Mouse (Mus musculus): Measurements from ENCODE around the gene Wnt5a. TPM values are rescaled to one million over a fixed set of nuclear protein-coding genes. Genes with fewer than 3 reads are reported as not detected.

Wnt5a gene
- polyA plus RNA-seq (2016; fragmentation: Nextera tagmentation; extraction: Ambion mirVana), result 19.3 and 22.5 TPM in 2 replicates

DNA sequence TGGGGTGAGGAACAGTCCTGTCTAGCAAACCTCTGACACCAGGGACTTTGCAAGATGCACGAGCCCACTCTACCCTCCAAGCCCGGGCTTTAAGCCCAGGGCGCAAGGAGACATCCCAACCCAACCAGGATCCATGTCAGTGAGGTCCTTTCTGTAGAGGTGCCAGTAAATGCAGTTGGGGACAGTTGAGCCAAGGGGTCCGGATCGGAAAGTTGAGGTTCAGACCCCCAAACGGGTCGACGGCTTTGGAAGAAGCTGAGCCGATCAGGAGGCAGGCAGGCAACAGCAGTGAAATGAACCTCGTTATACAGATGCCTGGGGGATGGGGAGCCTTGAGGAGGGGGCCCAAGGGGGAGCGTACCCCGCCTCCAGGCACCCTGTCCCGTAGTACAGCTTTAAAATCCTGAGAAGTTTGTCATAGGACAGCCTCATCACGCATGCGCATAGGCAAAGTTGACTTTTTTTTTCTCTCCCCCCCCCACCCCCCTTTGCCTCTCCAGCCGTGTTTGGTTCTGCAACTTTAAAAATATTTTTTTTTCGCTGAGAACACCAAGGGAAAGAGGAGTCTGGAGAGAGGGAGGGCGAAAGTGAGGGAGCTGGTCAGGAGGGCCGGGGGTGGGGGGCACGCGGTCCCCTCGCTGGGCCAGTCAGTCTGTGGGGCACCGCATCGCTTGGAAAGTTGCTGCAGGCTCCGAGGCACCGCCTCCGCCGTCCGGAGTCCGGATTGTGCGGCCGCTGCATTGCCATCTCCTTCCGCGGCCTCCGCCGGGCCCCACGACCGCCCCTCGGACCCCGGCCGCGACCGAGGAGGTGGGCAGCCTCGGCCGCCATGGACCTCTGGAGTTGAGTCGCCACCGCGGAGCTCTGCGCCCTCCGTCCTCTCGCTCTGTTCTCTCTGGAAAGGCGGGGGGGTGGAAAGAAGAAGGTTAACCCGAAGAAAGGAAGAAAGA is at the start of gene Wnt5a:
Wnt5a (plus strand) TSS at position 650 of the 950 bp plus-strand sequence.
- H3K27me3 ChIP-seq, result peaks cover 80% of the 10 kb centered on the region
- peaks cover 21% of the 10 kb centered on the region for H3K4me1 ChIP-seq

DNA sequence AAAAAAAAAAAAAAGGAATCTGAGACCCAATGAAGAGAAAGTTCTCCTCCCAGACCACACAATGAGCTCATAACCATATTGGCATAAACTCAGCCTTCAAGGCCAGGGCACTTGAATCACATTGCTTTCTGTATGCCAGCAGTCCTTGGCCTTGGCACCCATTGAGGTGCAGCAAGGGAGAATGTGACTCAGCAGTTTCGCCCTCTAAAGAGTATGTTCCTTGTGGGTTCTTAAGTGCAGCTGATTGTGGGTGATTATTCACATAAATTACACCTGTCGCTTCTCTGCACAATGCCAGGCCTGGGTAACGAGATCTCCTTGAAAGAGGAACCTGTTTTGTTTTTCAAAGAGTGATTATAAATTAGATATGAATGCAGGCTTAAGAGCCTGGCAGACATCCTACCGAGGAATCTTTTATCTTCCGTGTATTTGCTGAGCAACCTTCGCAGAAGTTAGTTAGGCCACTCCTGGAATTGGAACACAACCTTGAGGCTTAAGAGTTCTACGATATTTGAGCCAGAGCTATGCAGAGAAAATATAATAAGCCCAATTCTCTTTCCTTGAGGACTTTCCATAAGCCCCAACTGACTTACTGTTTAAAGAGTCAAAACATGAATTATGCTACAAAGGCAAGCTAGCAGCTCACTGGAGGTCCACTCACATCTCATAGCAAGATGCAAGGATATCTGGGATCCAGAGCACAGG is 48.0 kb upstream of the Wnt5a start:
- Histone ChIP-seq H3K4me3 (no peak overlapping the region), H3K4me1 (peaks cover 7% of the 10 kb centered on the region), H3K9ac (replicated peaks) (no peak overlapping the region), H3K4me2 (replicated peaks) (no peak overlapping the region), H3K36me3 (no peaks in the 10 kb centered on the region), H3K27me3 (peaks cover 36% of the 10 kb centered on the region), H3K9me3 (no peaks in the 10 kb centered on the region), H3K27ac (replicated peaks) (no peak overlapping the region)
- WGBS, result 84% methylated on average over 7 of the region's 7 CpGs
- no peak for ATAC-seq (ENCODE audit: low FRiP score, low read depth)

More for the DNA sequence above, at the start of gene Wnt5a:
- peak within 1 kb of the TSS; percentile 61 for H3K9ac ChIP-seq (replicated peaks)
- peak within 1 kb of the TSS; percentile 91 for H3K4me2 ChIP-seq (replicated peaks)
- WGBS, result 2% methylated on average over 53 of the region's 53 CpGs
- peak; percentile 47 for ATAC-seq (ENCODE audit: low FRiP score, low read depth)
- H3K36me3 ChIP-seq, result no peaks in the 10 kb centered on the region
- no peaks in the 10 kb centered on the region for H3K9me3 ChIP-seq
- peak within 1 kb of the TSS; percentile 52 for H3K4me3 ChIP-seq
- H3K27ac ChIP-seq (replicated peaks), result peak within 1 kb of the TSS; percentile 80

DNA sequence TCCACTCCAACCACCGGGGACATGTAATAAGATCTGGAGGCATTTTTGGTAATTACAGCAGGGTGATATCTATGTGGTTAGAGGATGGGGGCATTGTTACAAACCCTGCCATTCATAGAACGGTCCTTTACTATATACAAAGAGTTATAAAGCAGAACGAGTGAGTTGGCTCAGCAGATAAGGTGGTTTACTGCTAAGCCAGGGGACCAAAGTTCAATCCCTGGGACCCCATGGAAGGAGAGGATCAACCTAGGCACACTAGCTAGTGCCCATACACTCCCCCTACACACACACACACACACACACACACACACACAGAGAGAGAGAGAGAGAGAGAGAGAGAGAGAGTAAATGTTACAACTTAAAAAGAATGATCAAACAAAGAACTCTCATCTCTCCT is 47.1 kb upstream of the Wnt5a start:
- peaks cover 42% of the 10 kb centered on the region for H3K27me3 ChIP-seq
- no peaks in the 10 kb centered on the region for H3K4me1 ChIP-seq
- no peak overlapping the region for H3K27ac ChIP-seq (replicated peaks)
- ATAC-seq (ENCODE audit: low FRiP score, low read depth), result no peak
- H3K4me2 ChIP-seq (replicated peaks), result no peak overlapping the region
- no peak overlapping the region for H3K9ac ChIP-seq (replicated peaks)
- no peaks in the 10 kb centered on the region for H3K9me3 ChIP-seq
- H3K36me3 ChIP-seq, result no peaks in the 10 kb centered on the region
- H3K4me3 ChIP-seq, result no peak overlapping the region
- WGBS, result 91% methylated on average over 3 of the region's 3 CpGs

DNA sequence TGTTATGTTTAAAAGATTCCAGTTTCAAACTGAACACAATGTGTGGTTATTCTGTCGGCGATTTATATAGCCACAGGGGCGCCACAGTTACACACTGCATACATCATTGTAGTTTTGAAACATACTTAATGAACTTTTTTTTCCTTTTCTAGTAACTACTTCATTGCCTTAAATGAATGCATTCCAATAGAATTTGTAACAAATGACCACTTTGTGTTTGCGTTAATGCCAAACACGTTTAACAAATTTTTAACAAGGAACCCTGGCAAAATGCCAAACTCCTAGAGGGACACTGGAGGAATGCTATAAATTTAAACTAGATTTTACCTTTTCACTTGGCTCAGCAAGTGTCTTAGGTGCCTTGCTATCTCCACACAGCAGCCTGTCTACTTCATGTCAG is 36.6 kb upstream of the Wnt5a start:
- peaks cover 21% of the 10 kb centered on the region; the same call in 1 of the 2 replicates for H3K27me3 ChIP-seq
- no peak for ATAC-seq (ENCODE audit: low FRiP score, low read depth)
- H3K4me3 ChIP-seq, result no peak overlapping the region
- no peak overlapping the region for H3K27ac ChIP-seq (replicated peaks)
- H3K9ac ChIP-seq (replicated peaks), result no peak overlapping the region
- H3K9me3 ChIP-seq, result no peaks in the 10 kb centered on the region
- peaks cover 6% of the 10 kb centered on the region for H3K4me1 ChIP-seq
- WGBS, result 84% methylated on average over 5 of the region's 5 CpGs
- no peaks in the 10 kb centered on the region for H3K36me3 ChIP-seq
- H3K4me2 ChIP-seq (replicated peaks), result no peak overlapping the region

DNA sequence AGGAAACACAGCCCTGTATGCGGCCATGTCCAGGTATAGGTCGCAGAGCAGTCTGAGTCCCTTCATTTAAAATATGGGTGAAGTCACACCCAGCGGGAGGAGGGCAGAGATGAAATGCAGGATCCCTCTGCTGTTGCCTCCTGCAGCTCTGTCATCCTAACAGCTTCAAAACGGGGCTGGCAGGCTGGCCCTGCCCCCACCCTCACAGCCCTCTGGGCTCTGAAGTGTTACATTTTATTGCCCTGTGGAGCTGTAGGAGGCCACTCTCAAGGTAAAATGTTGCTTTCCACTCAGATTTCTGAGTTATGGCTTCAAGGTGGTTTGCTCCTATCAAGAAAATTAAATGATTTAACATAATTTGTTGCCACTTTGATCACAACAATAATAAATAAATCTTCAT is 34.9 kb upstream of the Wnt5a start:
- Histone ChIP-seq H3K9ac (replicated peaks) (no peak overlapping the region), H3K27ac (replicated peaks) (no peak overlapping the region), H3K4me2 (replicated peaks) (no peak overlapping the region), H3K4me3 (no peak overlapping the region), H3K36me3 (no peaks in the 10 kb centered on the region), H3K9me3 (no peaks in the 10 kb centered on the region), H3K4me1 (peaks cover 6% of the 10 kb centered on the region), H3K27me3 (peaks cover 22% of the 10 kb centered on the region; the same call in 1 of the 2 replicates)
- ATAC-seq (ENCODE audit: low FRiP score, low read depth), result no peak
- 32% methylated on average over 4 of the region's 4 CpGs for WGBS

DNA sequence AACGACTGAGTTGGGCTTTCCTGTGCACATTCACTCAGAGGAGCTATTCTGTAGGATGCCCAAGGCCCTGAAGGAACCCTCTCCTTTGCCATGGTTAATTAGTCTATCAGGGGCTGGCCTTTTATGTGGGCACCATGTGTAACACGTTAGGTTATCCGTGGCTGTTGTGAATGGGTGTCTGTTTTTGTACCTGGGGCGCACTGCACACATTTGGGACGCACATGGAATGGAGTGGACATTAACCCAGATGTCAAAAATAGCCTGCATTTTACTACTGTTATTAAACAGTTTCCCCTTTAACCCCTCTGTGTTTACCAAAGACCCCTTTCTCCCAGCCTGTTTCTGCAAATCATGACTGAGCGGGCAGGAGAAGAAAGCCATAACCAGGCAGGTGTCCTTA is 34.3 kb upstream of the Wnt5a start:
- no peak for ATAC-seq (ENCODE audit: low FRiP score, low read depth)
- 75% methylated on average over 6 of the region's 6 CpGs for WGBS
- Histone ChIP-seq H3K27me3 (peaks cover 22% of the 10 kb centered on the region; the same call in 1 of the 2 replicates), H3K4me3 (no peak overlapping the region), H3K36me3 (no peaks in the 10 kb centered on the region), H3K4me1 (peaks cover 9% of the 10 kb centered on the region), H3K4me2 (replicated peaks) (no peak overlapping the region), H3K27ac (replicated peaks) (no peak overlapping the region), H3K9ac (replicated peaks) (no peak overlapping the region), H3K9me3 (no peaks in the 10 kb centered on the region)

DNA sequence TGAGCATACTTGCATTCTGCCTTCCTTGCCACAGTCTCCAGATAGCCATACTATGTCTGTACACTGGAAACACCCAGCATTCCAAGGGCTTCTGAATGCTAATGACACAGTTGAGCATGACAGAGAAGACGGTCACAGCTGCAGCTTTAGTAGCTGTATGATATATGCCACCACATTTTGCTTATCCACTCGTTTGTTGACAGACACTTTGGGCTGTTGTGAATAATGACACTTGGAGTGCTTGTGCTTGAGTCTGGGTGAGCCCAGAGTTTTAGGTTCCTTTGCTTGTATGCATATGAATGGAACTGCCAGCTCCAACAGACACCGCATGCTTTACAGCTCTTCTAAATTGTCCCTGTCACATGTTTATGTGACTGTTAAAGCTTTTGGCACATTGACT is 29.5 kb upstream of the Wnt5a start:
- no peak overlapping the region for H3K27ac ChIP-seq (replicated peaks)
- ATAC-seq (ENCODE audit: low FRiP score, low read depth), result no peak
- no peaks in the 10 kb centered on the region for H3K36me3 ChIP-seq
- H3K4me3 ChIP-seq, result no peak overlapping the region
- WGBS, result 29% methylated on average over 3 of the region's 3 CpGs
- no peaks in the 10 kb centered on the region for H3K9me3 ChIP-seq
- H3K9ac ChIP-seq (replicated peaks), result no peak overlapping the region
- H3K4me2 ChIP-seq (replicated peaks), result peak overlapping the region; percentile 20
- peaks cover 9% of the 10 kb centered on the region for H3K4me1 ChIP-seq
- peaks cover 22% of the 10 kb centered on the region for H3K27me3 ChIP-seq

DNA sequence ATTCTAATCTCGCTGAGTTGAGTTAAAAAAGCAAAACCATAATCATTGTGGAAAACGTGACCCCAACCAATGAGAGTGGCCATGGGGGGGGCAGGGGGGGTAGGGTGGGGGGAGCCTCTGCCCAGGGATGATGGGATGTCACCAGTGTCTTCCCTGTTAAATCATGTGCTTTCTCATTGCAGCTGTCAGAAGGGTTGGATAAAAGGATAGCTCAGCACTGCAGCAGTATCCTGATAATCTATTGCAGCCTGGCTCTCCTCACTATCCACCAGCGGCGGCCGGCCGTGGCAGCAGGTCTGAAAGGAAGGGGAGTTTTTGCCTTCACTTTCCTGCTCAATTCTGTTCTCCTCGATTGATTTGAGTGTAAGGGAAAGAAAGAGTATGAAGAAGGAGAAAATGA is 29.1 kb upstream of the Wnt5a start:
- Histone ChIP-seq H3K4me1 (peaks cover 9% of the 10 kb centered on the region), H3K27ac (replicated peaks) (no peak overlapping the region), H3K36me3 (no peaks in the 10 kb centered on the region), H3K9ac (replicated peaks) (no peak overlapping the region), H3K4me3 (no peak overlapping the region), H3K4me2 (replicated peaks) (peak overlapping the region; percentile 20), H3K9me3 (no peaks in the 10 kb centered on the region), H3K27me3 (peaks cover 22% of the 10 kb centered on the region)
- WGBS, result 30% methylated on average over 7 of the region's 7 CpGs
- ATAC-seq (ENCODE audit: low FRiP score, low read depth), result no peak

DNA sequence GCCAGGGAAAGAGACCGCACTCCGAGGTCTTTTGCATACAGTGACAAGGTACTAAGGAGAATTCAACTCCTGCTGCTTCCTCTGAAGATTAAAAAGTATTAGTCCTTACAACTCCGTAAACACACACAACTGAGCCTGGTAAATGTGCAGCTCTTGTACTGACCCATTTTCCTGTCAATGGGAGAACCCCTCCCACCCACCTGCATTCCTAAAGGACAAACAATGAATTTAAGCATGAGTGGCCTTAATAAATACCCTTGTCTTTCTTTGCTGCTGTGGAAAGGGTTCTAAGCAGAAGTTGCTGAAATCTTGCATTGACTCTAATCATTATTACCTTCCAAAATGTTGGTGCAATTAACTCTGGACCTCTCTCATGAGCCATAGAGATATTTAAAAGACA is 27.8 kb upstream of the Wnt5a start:
- Histone ChIP-seq H3K27ac (replicated peaks) (no peak overlapping the region), H3K4me1 (peaks cover 9% of the 10 kb centered on the region), H3K9me3 (no peaks in the 10 kb centered on the region), H3K4me3 (no peak overlapping the region), H3K4me2 (replicated peaks) (no peak overlapping the region), H3K27me3 (peaks cover 14% of the 10 kb centered on the region), H3K36me3 (no peaks in the 10 kb centered on the region), H3K9ac (replicated peaks) (no peak overlapping the region)
- ATAC-seq (ENCODE audit: low FRiP score, low read depth), result no peak
- WGBS, result 49% methylated on average over 3 of the region's 3 CpGs

DNA sequence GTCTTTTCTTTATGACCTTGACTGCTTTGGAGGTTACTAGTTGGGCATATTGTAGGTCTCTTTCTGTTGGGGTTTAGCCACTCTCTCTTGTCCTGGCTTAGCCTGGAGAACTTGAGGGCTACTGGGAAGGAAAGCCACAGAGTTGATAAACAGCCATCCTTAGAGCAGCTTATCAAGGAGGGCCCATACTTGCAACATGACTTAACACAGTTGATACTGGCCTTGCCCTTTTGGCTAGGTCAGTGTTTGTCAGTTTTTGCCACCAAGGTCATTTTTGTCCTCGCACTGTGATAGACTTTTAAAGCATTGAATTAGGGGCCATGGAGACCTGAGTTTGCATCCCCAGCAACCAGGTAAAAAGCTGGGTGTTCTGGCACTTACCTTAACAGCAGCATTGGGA is 23.7 kb upstream of the Wnt5a start:
- H3K36me3 ChIP-seq, result no peaks in the 10 kb centered on the region
- H3K4me2 ChIP-seq (replicated peaks), result no peak overlapping the region
- no peaks in the 10 kb centered on the region for H3K9me3 ChIP-seq
- H3K27me3 ChIP-seq, result peaks cover 8% of the 10 kb centered on the region
- no peak for ATAC-seq (ENCODE audit: low FRiP score, low read depth)
- 89% methylated on average over 1 of the region's 1 CpGs for WGBS
- peaks cover 3% of the 10 kb centered on the region; the same call in 1 of the 2 replicates for H3K4me1 ChIP-seq
- H3K27ac ChIP-seq (replicated peaks), result no peak overlapping the region
- H3K4me3 ChIP-seq, result no peak overlapping the region
- H3K9ac ChIP-seq (replicated peaks), result no peak overlapping the region

DNA sequence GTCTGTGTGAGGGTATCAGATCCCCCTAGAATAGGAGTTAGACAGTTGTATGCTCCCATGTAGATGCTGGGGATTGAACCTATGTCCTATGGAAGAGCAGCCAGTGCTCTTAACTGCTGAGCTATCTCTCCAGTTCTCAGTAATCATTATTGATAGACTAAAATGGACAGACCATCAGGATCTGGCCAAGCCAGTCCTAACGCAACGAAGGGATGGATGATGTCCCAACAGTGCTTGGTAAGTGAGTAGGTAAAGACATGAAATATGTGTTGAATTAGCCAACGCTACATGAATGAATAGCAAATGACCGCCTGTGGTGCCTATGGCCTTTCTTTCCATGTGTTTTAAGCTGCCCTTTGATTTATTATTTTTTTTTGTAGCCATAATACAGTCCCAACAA is 10.7 kb upstream of the Wnt5a start:
- H3K27me3 ChIP-seq, result peaks cover 3% of the 10 kb centered on the region; the same call in 1 of the 2 replicates
- no peaks in the 10 kb centered on the region for H3K9me3 ChIP-seq
- ATAC-seq (ENCODE audit: low FRiP score, low read depth), result no peak
- H3K4me3 ChIP-seq, result no peak overlapping the region
- H3K4me2 ChIP-seq (replicated peaks), result no peak overlapping the region
- 95% methylated on average over 4 of the region's 4 CpGs for WGBS
- H3K36me3 ChIP-seq, result no peaks in the 10 kb centered on the region
- H3K27ac ChIP-seq (replicated peaks), result no peak overlapping the region
- H3K9ac ChIP-seq (replicated peaks), result no peak overlapping the region
- no peaks in the 10 kb centered on the region for H3K4me1 ChIP-seq

DNA sequence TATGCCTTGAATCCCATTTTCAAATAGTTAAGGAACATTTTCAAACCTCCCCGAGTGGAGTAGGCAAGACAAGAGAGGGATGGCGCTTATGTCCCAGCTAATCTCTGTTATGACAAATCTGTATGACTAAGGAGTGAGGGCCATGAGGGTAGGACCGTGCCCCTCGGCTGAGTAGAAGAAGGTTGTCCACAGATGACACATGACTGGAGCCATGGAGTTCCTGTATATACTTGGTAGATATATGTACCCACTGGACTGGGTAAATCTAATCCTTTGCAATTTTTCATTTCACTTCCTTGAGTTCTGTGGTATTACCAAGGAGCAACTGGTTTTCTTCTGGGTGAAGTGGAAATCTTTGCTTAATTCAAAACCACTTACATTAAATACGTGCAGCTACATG is 10.3 kb upstream of the Wnt5a start:
- H3K27ac ChIP-seq (replicated peaks), result no peak overlapping the region
- 93% methylated on average over 5 of the region's 5 CpGs for WGBS
- no peak overlapping the region for H3K4me2 ChIP-seq (replicated peaks)
- H3K4me3 ChIP-seq, result no peak overlapping the region
- no peaks in the 10 kb centered on the region for H3K9me3 ChIP-seq
- ATAC-seq (ENCODE audit: low FRiP score, low read depth), result no peak
- no peaks in the 10 kb centered on the region; the same call in 1 of the 2 replicates for H3K4me1 ChIP-seq
- no peak overlapping the region for H3K9ac ChIP-seq (replicated peaks)
- no peaks in the 10 kb centered on the region for H3K36me3 ChIP-seq
- H3K27me3 ChIP-seq, result peaks cover under 1% of the 10 kb centered on the region; the same call in 1 of the 2 replicates
